Mouse (Mus musculus) E14TG2a.4 (cell line): ENCODE results near the gene Cisd3.

ENCODE experiments used
- CTCF ChIP-seq: conservative IDR thresholded peaks from 2 replicates; pipeline ENCODE4 v1.5.1; 2014; ENCODE audit warnings: low read length
- NANOG ChIP-seq: IDR thresholded peaks from 2 replicates; pipeline ENCODE4 v1.6.1; 2014; ENCODE audit warnings: borderline replicate concordance, low read length, mixed read lengths
- POU5F1 ChIP-seq: IDR thresholded peaks from 2 replicates; pipeline ENCODE4 v1.6.1; 2014; ENCODE audit warnings: low read length, borderline replicate concordance

GRCm38 (mm10) chr11:97711200-97711900 is 25.7 kb downstream of the Cisd3 start:
- TF ChIP-seq CTCF (no peak), POU5F1 (no peak), NANOG (no peak)
